Mouse (Mus musculus): ENCODE results near the gene Olfr1497. TPM values are rescaled to one million over a fixed set of nuclear protein-coding genes. Genes with fewer than 3 reads are reported as not detected.

The Olfr1497 gene
- polyA plus RNA-seq, 1 experiment from 2014 or later = not detected

Other genes with a start within 250 kb of the Olfr1497 start
- gene Olfr1484, start 214.7 kb downstream of the Olfr1497 start, polyA plus RNA-seq (2015; fragmentation: Nextera tagmentation; extraction: Ambion mirVana) = not detected in 2 replicates
- not detected in 2 replicates for gene Olfr1487, start 180.8 kb downstream of the Olfr1497 start, polyA plus RNA-seq (2015; fragmentation: Nextera tagmentation; extraction: Ambion mirVana)
- not detected in 2 replicates for gene Olfr1489, start 166.6 kb downstream of the Olfr1497 start, polyA plus RNA-seq (2015; fragmentation: Nextera tagmentation; extraction: Ambion mirVana)
- not detected in 2 replicates for gene Olfr1490, start 147.1 kb downstream of the Olfr1497 start, polyA plus RNA-seq (2015; fragmentation: Nextera tagmentation; extraction: Ambion mirVana)
- gene Olfr1491, start 100.9 kb downstream of the Olfr1497 start, polyA plus RNA-seq (2015; fragmentation: Nextera tagmentation; extraction: Ambion mirVana) = not detected in 2 replicates
- not detected in 2 replicates for gene Olfr1493-ps1, start 74.9 kb downstream of the Olfr1497 start, polyA plus RNA-seq (2015; fragmentation: Nextera tagmentation; extraction: Ambion mirVana)
- gene Olfr1494, start 58.5 kb downstream of the Olfr1497 start, polyA plus RNA-seq (2015; fragmentation: Nextera tagmentation; extraction: Ambion mirVana) = not detected in 2 replicates
- not detected in 2 replicates for gene Olfr1495, start 33.6 kb downstream of the Olfr1497 start, polyA plus RNA-seq (2015; fragmentation: Nextera tagmentation; extraction: Ambion mirVana)
- gene Olfr1496, start 20.3 kb downstream of the Olfr1497 start, polyA plus RNA-seq (2015; fragmentation: Nextera tagmentation; extraction: Ambion mirVana) = not detected in 2 replicates
- not detected in 2 replicates for gene Olfr1499, start 21.2 kb upstream of the Olfr1497 start, polyA plus RNA-seq (2015; fragmentation: Nextera tagmentation; extraction: Ambion mirVana)
- gene Olfr1500, start 32.3 kb upstream of the Olfr1497 start, polyA plus RNA-seq (2015; fragmentation: Nextera tagmentation; extraction: Ambion mirVana) = not detected in 2 replicates
- gene Olfr1501, start 52.5 kb upstream of the Olfr1497 start, polyA plus RNA-seq (2015; fragmentation: Nextera tagmentation; extraction: Ambion mirVana) = not detected in 2 replicates
- not detected in 2 replicates for gene Olfr1502, start 63.6 kb upstream of the Olfr1497 start, polyA plus RNA-seq (2015; fragmentation: Nextera tagmentation; extraction: Ambion mirVana)
- gene Olfr1504, start 99.7 kb upstream of the Olfr1497 start, polyA plus RNA-seq (2015; fragmentation: Nextera tagmentation; extraction: Ambion mirVana) = not detected in 2 replicates
- gene Olfr1505, start 115.3 kb upstream of the Olfr1497 start, polyA plus RNA-seq (2015; fragmentation: Nextera tagmentation; extraction: Ambion mirVana) = not detected in 2 replicates

Measured in lung, embryonic 15.5 days (tissue).